Mouse (Mus musculus): ENCODE measurements around the gene Ctnna2. TPM values are rescaled to one million over a fixed set of nuclear protein-coding genes. Genes with fewer than 3 reads are reported as not detected.
A peak's percentile ranks its signal among the peaks of the same experiment; 100 is the strongest.

The Ctnna2 gene
- total RNA-seq, 1 experiment = 0.22 TPM

GRCm38 (mm10) chr6:77358471-77358837 is 621.0 kb downstream of the Ctnna2 start:
- TF ChIP-seq ZC3H11A (IDR thresholded peaks at IDR 0.05; ENCODE audit: borderline replicate concordance, low read depth, low read length) (no peak), MAFK (IDR thresholded peaks at IDR 0.05; ENCODE audit: insufficient read depth, low read depth, low read length) (no peak), HCFC1 (IDR thresholded peaks at IDR 0.05; ENCODE audit: borderline replicate concordance, insufficient read depth, low read length) (no peak), ZNF384 (IDR thresholded peaks at IDR 0.05; ENCODE audit: low read depth, low read length) (no peak), CHD2 (IDR thresholded peaks at IDR 0.05; ENCODE audit: low read depth, low read length) (no peak)
- Histone ChIP-seq H3K4me3 (ENCODE audit: insufficient read depth in 1 of 2, low read depth in 1 of 2, low read length in 2 of 2, poor library complexity in 1 of 2, severe bottlenecking in 1 of 2) (no peak overlapping the region), H3K9me3 (ENCODE audit: control insufficient read depth, insufficient read depth, low read depth, low read length) (no peaks in the 10 kb centered on the region), H3K9ac (ENCODE audit: insufficient read depth, low read depth, low read length, poor library complexity, severe bottlenecking) (no peak overlapping the region), H3K4me1 (ENCODE audit: control insufficient read depth in 2 of 2, insufficient read depth in 2 of 2, low read length in 2 of 2, poor library complexity in 1 of 2) (no peaks in the 10 kb centered on the region), H3K27ac (ENCODE audit: insufficient read depth, low read depth, low read length, poor library complexity, severe bottlenecking) (no peak overlapping the region), H3K36me3 (ENCODE audit: control insufficient read depth, insufficient read depth, low read length, poor library complexity, severe bottlenecking) (no peaks in the 10 kb centered on the region)
- in situ Hi-C loops (cut with MboI; ENCODE audit: low sequenced_read_pairs in 2 of 2, unreplicated experiment in 2 of 2) = no loop called here
- DNase-seq (ENCODE audit: low read depth, low spot score) = no peak

GRCm38 (mm10) chr6:77357748-77358470 is 621.6 kb downstream of the Ctnna2 start:
- in situ Hi-C loops (cut with MboI; ENCODE audit: low sequenced_read_pairs in 2 of 2, unreplicated experiment in 2 of 2) = no loop called here
- Histone ChIP-seq H3K36me3 (ENCODE audit: control insufficient read depth, insufficient read depth, low read length, poor library complexity, severe bottlenecking) (no peaks in the 10 kb centered on the region), H3K27ac (ENCODE audit: insufficient read depth, low read depth, low read length, poor library complexity, severe bottlenecking) (no peak overlapping the region), H3K4me1 (ENCODE audit: control insufficient read depth in 2 of 2, insufficient read depth in 2 of 2, low read length in 2 of 2, poor library complexity in 1 of 2) (no peaks in the 10 kb centered on the region), H3K4me3 (ENCODE audit: insufficient read depth in 1 of 2, low read depth in 1 of 2, low read length in 2 of 2, poor library complexity in 1 of 2, severe bottlenecking in 1 of 2) (no peak overlapping the region), H3K9me3 (ENCODE audit: control insufficient read depth, insufficient read depth, low read depth, low read length) (no peaks in the 10 kb centered on the region), H3K9ac (ENCODE audit: insufficient read depth, low read depth, low read length, poor library complexity, severe bottlenecking) (no peak overlapping the region)
- no peak for TF ChIP-seq HCFC1 (IDR thresholded peaks at IDR 0.05; ENCODE audit: borderline replicate concordance, insufficient read depth, low read length)
- no peak for TF ChIP-seq MAFK (IDR thresholded peaks at IDR 0.05; ENCODE audit: insufficient read depth, low read depth, low read length)
- TF ChIP-seq CHD2 (IDR thresholded peaks at IDR 0.05; ENCODE audit: low read depth, low read length) = no peak
- TF ChIP-seq ZNF384 (IDR thresholded peaks at IDR 0.05; ENCODE audit: low read depth, low read length) = no peak
- no peak for TF ChIP-seq ZC3H11A (IDR thresholded peaks at IDR 0.05; ENCODE audit: borderline replicate concordance, low read depth, low read length)
- no peak for DNase-seq (ENCODE audit: low read depth, low spot score)

DNA sequence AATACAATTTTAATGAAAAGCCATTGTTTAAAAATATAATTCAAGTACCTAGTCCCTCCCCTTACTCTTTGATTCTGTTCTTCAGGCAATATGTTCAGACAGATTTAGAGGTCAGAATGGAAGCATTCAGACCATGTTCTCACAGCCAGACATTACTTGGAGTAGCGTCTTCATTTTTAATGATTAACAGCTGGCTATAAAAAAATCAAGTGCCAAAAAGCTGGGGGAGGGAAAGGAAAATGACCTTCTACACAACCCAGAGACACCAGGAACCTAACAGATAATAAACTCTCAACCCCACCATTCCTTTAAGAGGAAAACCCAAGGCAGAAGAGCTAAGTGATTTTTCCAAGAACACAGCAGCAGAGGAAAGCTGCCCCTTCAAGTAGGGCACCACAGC is 624.7 kb downstream of the Ctnna2 start:
- in situ Hi-C loops (cut with MboI; ENCODE audit: low sequenced_read_pairs in 2 of 2, unreplicated experiment in 2 of 2) = no loop called here
- no peaks in the 10 kb centered on the region for H3K36me3 ChIP-seq (ENCODE audit: control insufficient read depth, insufficient read depth, low read length, poor library complexity, severe bottlenecking)

DNA sequence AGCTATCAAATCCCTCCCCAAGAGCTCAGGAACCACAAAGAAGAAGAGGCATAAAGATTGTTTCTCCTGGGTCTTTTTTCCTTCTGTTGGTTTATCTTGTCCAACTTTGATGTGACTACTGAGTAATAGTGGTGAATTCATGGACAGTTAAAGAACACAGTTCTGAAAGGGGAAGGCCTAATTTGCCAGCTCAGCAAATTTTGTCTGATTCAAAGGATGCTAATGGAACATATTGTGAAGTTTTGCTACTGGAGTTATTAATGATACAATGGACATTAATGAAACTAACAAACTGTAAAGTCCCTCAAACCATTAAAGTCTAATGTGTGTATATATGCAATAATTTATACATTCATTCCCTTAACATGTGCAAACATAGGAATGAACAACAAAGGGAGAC is 635.7 kb downstream of the Ctnna2 start:
- H3K9ac ChIP-seq (ENCODE audit: insufficient read depth, low read depth, low read length, poor library complexity, severe bottlenecking) = no peak overlapping the region
- H3K4me1 ChIP-seq (ENCODE audit: control insufficient read depth in 2 of 2, insufficient read depth in 2 of 2, low read length in 2 of 2, poor library complexity in 1 of 2) = no peaks in the 10 kb centered on the region
- TF ChIP-seq MAFK (IDR thresholded peaks at IDR 0.05; ENCODE audit: insufficient read depth, low read depth, low read length) (peak; percentile 90), ZNF384 (IDR thresholded peaks at IDR 0.05; ENCODE audit: low read depth, low read length) (no peak)
- H3K9me3 ChIP-seq (ENCODE audit: control insufficient read depth, insufficient read depth, low read depth, low read length) = no peaks in the 10 kb centered on the region
- no peak overlapping the region for H3K27ac ChIP-seq (ENCODE audit: insufficient read depth, low read depth, low read length, poor library complexity, severe bottlenecking)
- H3K4me3 ChIP-seq (ENCODE audit: insufficient read depth in 1 of 2, low read depth in 1 of 2, low read length in 2 of 2, poor library complexity in 1 of 2, severe bottlenecking in 1 of 2) = no peak overlapping the region
- no peaks in the 10 kb centered on the region for H3K36me3 ChIP-seq (ENCODE audit: control insufficient read depth, insufficient read depth, low read length, poor library complexity, severe bottlenecking)
- in situ Hi-C loops (cut with MboI; ENCODE audit: low sequenced_read_pairs in 2 of 2, unreplicated experiment in 2 of 2) = no loop called here
- no peak for DNase-seq (ENCODE audit: low read depth, low spot score)

More for the DNA sequence above, 624.7 kb downstream of the Ctnna2 start:
- no peak overlapping the region for H3K9ac ChIP-seq (ENCODE audit: insufficient read depth, low read depth, low read length, poor library complexity, severe bottlenecking)
- no peak for DNase-seq (ENCODE audit: low read depth, low spot score)
- TF ChIP-seq ZNF384 (IDR thresholded peaks at IDR 0.05; ENCODE audit: low read depth, low read length) = no peak
- no peak for TF ChIP-seq HCFC1 (IDR thresholded peaks at IDR 0.05; ENCODE audit: borderline replicate concordance, insufficient read depth, low read length)
- no peak for TF ChIP-seq CHD2 (IDR thresholded peaks at IDR 0.05; ENCODE audit: low read depth, low read length)
- TF ChIP-seq MAFK (IDR thresholded peaks at IDR 0.05; ENCODE audit: insufficient read depth, low read depth, low read length) = no peak
- no peak for TF ChIP-seq ZC3H11A (IDR thresholded peaks at IDR 0.05; ENCODE audit: borderline replicate concordance, low read depth, low read length)
- no peaks in the 10 kb centered on the region for H3K9me3 ChIP-seq (ENCODE audit: control insufficient read depth, insufficient read depth, low read depth, low read length)
- no peaks in the 10 kb centered on the region for H3K4me1 ChIP-seq (ENCODE audit: control insufficient read depth in 2 of 2, insufficient read depth in 2 of 2, low read length in 2 of 2, poor library complexity in 1 of 2)
- H3K27ac ChIP-seq (ENCODE audit: insufficient read depth, low read depth, low read length, poor library complexity, severe bottlenecking) = no peak overlapping the region
- no peak overlapping the region for H3K4me3 ChIP-seq (ENCODE audit: insufficient read depth in 1 of 2, low read depth in 1 of 2, low read length in 2 of 2, poor library complexity in 1 of 2, severe bottlenecking in 1 of 2)

DNA sequence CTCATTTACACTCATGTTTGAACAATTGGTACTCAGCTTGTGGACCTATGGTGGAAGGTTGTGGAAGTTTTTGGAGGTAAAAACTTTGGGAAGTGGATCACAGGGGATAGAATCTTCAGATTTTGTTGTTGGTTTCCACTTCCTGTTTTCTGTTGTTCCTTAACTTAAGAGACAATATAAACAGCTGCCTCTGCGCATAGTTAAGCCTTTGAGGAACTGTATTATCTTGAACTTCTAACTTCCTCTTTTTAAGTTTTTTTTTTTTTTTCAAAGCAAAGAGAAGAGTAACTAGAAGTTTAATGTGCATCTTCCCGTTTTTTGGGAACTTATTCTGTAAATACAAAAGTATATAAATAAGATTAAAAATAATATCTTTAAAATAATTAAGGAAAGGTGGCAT is 644.0 kb downstream of the Ctnna2 start:
- Histone ChIP-seq H3K27ac (ENCODE audit: insufficient read depth, low read depth, low read length, poor library complexity, severe bottlenecking) (no peak overlapping the region), H3K4me3 (ENCODE audit: insufficient read depth in 1 of 2, low read depth in 1 of 2, low read length in 2 of 2, poor library complexity in 1 of 2, severe bottlenecking in 1 of 2) (no peak overlapping the region), H3K9me3 (ENCODE audit: control insufficient read depth, insufficient read depth, low read depth, low read length) (no peaks in the 10 kb centered on the region), H3K4me1 (ENCODE audit: control insufficient read depth in 2 of 2, insufficient read depth in 2 of 2, low read length in 2 of 2, poor library complexity in 1 of 2) (no peaks in the 10 kb centered on the region), H3K36me3 (ENCODE audit: control insufficient read depth, insufficient read depth, low read length, poor library complexity, severe bottlenecking) (no peaks in the 10 kb centered on the region), H3K9ac (ENCODE audit: insufficient read depth, low read depth, low read length, poor library complexity, severe bottlenecking) (no peak overlapping the region)
- no peak for DNase-seq (ENCODE audit: low read depth, low spot score)
- in situ Hi-C loops (cut with MboI; ENCODE audit: low sequenced_read_pairs in 2 of 2, unreplicated experiment in 2 of 2) = no loop called here
- no peak for TF ChIP-seq HCFC1 (IDR thresholded peaks at IDR 0.05; ENCODE audit: borderline replicate concordance, insufficient read depth, low read length)
- no peak for TF ChIP-seq ZC3H11A (IDR thresholded peaks at IDR 0.05; ENCODE audit: borderline replicate concordance, low read depth, low read length)
- no peak for TF ChIP-seq ZNF384 (IDR thresholded peaks at IDR 0.05; ENCODE audit: low read depth, low read length)

Data from ES-E14 (cell line).